Mouse (Mus musculus): ENCODE data around the gene Spdye4a. TPM values are rescaled to one million over a fixed set of nuclear protein-coding genes. Genes with fewer than 3 reads are reported as not detected.

The Spdye4a gene
- not detected in 2 replicates for total RNA-seq (2014; rRNA removed)
- not detected in 2 replicates for polyA plus RNA-seq (2012; rRNA removed)

DNA sequence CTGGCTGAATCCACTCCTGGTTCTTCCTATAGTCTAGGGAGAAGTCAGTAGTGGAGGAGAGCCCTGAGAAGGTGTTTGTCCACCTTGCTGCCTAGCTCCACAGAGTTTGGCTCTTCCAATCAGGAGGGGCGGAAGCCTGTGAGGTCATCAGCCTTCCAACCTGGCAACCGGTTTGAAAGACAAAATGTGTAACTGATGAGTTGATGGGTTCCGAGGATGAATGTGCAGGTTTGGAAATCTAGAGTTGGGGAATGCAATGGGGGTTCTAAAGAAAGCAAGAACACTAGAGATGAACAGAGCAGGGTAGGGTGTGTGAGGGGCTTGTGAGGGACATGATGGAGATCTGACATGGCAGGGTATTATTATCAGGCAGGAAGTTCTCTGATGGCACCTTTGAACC is at the start of gene Spdye4a:
Spdye4a (minus strand) TSS at position 101 of the 400 bp plus-strand sequence.
- no peaks in the 10 kb centered on the region for H3K27me3 ChIP-seq (ENCODE audit: control insufficient read depth, insufficient read depth, low read length)
- WGBS, result 82% methylated on average over 3 of the region's 3 CpGs
- H3K79me2 ChIP-seq (ENCODE audit: control insufficient read depth, insufficient read depth, low read length), result no peaks in the 10 kb centered on the region
- DNase-seq (ENCODE audit: extremely low read depth, low read depth, low spot score), result no peak
- no peaks in the 10 kb centered on the region for H3K36me3 ChIP-seq (ENCODE audit: control insufficient read depth, insufficient read depth, low read length)
- TF ChIP-seq CTCF (IDR thresholded peaks at IDR 0.05; ENCODE audit: low read depth, low read length) (no peak), POLR2A (IDR thresholded peaks at IDR 0.05; ENCODE audit: extremely low read depth, insufficient read depth, low read length) (no peak)
- no peak within 1 kb of the TSS for H3K9ac ChIP-seq (ENCODE audit: low read depth, low read length)
- H3K27ac ChIP-seq (replicated peaks; ENCODE audit: insufficient read depth, low read depth, low read length), result no peak within 1 kb of the TSS
- no peaks in the 10 kb centered on the region for H3K4me1 ChIP-seq (ENCODE audit: control insufficient read depth, insufficient read depth, low read length)
- no peak within 1 kb of the TSS for H3K4me3 ChIP-seq (ENCODE audit: insufficient read depth, low read depth, low read length)

DNA sequence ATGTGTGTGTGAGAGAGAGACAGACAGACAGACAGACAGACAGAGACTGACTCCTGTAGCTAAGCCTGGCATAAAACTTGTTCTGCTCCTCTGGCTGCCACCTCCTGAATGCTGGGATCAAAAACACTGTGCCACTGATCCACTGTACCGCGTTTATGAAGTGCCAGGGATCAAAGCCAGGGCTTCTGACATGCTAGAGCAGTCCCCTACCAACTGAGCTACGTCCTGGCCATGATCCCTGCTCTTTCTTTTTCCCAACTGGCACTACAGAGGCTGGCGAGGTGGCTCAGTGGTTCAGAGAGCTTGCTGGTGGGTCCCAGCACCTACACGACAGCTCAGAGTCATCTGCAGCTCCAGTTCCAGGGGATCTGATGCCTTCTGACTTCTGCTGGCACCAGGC is 49.1 kb upstream of the Spdye4a start:
- Histone ChIP-seq H3K27me3 (ENCODE audit: control insufficient read depth, insufficient read depth, low read length) (0 out of 2 replicates have a peak, but pooled peaks cover 2% of the 10 kb centered on the region), H3K27ac (replicated peaks; ENCODE audit: insufficient read depth, low read depth, low read length) (no peak overlapping the region), H3K4me3 (ENCODE audit: insufficient read depth, low read depth, low read length) (no peak overlapping the region), H3K79me2 (ENCODE audit: control insufficient read depth, insufficient read depth, low read length) (no peaks in the 10 kb centered on the region), H3K4me1 (ENCODE audit: control insufficient read depth, insufficient read depth, low read length) (no peaks in the 10 kb centered on the region), H3K9ac (ENCODE audit: low read depth, low read length) (no peak overlapping the region), H3K36me3 (ENCODE audit: control insufficient read depth, insufficient read depth, low read length) (no peaks in the 10 kb centered on the region)
- DNase-seq (ENCODE audit: extremely low read depth, low read depth, low spot score), result no peak
- 64% methylated on average over 5 of the region's 5 CpGs for WGBS
- TF ChIP-seq POLR2A (IDR thresholded peaks at IDR 0.05; ENCODE audit: extremely low read depth, insufficient read depth, low read length) (no peak), CTCF (IDR thresholded peaks at IDR 0.05; ENCODE audit: low read depth, low read length) (no peak)

DNA sequence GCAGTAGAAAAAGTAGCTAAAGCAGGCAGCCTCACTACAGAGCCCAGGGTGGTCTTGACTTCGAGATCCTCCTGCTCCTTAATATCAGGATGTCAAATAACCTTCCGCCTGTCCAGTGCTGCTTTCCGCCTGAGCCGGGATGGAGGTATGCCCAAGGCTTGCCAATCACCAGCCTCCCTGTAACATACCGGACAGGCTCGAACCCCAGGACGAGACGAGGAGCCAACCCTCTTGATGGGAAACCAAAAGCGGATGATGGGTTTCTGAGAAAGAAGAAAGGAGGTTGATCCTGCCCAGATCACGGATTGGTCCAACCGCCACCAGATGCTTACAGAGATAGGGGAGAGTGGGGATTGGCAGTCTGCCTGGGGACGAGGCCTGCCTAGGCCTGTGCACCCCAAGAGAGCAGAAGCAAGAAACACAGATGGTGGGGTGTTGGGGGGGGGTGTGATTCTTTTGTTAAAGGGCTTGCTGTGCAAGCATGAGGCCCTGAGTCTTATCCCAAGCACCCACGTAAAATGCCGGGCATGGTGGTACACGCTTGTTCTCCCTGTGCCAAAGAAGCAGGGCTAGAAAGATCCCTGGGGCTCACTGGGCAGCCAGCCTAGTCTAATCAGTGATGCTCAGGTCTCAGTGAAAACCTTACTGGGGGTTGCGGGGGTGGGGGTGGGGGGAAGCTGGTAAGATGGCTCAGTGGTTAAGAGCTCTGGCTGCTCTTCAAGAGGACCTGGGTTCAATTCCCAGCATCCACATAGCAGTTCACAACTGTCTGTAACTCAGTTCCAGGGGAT is 46.0 kb upstream of the Spdye4a start:
- Histone ChIP-seq H3K4me3 (ENCODE audit: insufficient read depth, low read depth, low read length) (no peak overlapping the region), H3K27me3 (ENCODE audit: control insufficient read depth, insufficient read depth, low read length) (no peaks in the 10 kb centered on the region), H3K36me3 (ENCODE audit: control insufficient read depth, insufficient read depth, low read length) (no peaks in the 10 kb centered on the region), H3K79me2 (ENCODE audit: control insufficient read depth, insufficient read depth, low read length) (no peaks in the 10 kb centered on the region), H3K9ac (ENCODE audit: low read depth, low read length) (no peak overlapping the region), H3K4me1 (ENCODE audit: control insufficient read depth, insufficient read depth, low read length) (peaks cover 6% of the 10 kb centered on the region), H3K27ac (replicated peaks; ENCODE audit: insufficient read depth, low read depth, low read length) (no peak overlapping the region)
- TF ChIP-seq POLR2A (IDR thresholded peaks at IDR 0.05; ENCODE audit: extremely low read depth, insufficient read depth, low read length), result no peak
- no peak for TF ChIP-seq CTCF (IDR thresholded peaks at IDR 0.05; ENCODE audit: low read depth, low read length)
- 91% methylated on average over 16 of the region's 16 CpGs for WGBS
- no peak for DNase-seq (ENCODE audit: extremely low read depth, low read depth, low spot score)

DNA sequence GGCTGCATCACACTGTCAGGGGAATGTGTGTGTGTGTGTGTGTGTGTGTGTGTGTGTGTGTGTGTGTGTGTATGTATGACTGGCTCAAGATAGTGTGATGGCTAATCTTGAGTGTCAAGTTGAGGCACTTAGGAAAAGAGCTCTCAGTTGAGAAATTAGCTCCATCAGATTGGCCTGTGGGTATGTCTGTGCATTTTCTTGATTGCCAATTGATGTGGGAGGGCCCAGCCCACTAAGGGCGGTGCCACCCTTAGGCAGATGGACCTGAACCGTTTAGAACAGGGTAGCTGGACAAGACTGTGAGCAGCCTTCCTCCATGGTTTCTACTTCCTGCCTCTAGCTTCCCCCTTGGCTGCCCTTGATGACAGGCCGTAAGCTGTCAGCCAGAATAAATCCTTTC is 45.4 kb upstream of the Spdye4a start:
- H3K4me3 ChIP-seq (ENCODE audit: insufficient read depth, low read depth, low read length), result no peak overlapping the region
- no peak for TF ChIP-seq CTCF (IDR thresholded peaks at IDR 0.05; ENCODE audit: low read depth, low read length)
- TF ChIP-seq POLR2A (IDR thresholded peaks at IDR 0.05; ENCODE audit: extremely low read depth, insufficient read depth, low read length), result no peak
- H3K79me2 ChIP-seq (ENCODE audit: control insufficient read depth, insufficient read depth, low read length), result no peaks in the 10 kb centered on the region
- H3K27ac ChIP-seq (replicated peaks; ENCODE audit: insufficient read depth, low read depth, low read length), result no peak overlapping the region
- H3K4me1 ChIP-seq (ENCODE audit: control insufficient read depth, insufficient read depth, low read length), result peaks cover 6% of the 10 kb centered on the region
- no peak for DNase-seq (ENCODE audit: extremely low read depth, low read depth, low spot score)
- no peak overlapping the region for H3K9ac ChIP-seq (ENCODE audit: low read depth, low read length)
- WGBS, result 71% methylated on average over 3 of the region's 3 CpGs
- H3K36me3 ChIP-seq (ENCODE audit: control insufficient read depth, insufficient read depth, low read length), result no peaks in the 10 kb centered on the region
- H3K27me3 ChIP-seq (ENCODE audit: control insufficient read depth, insufficient read depth, low read length), result no peaks in the 10 kb centered on the region

DNA sequence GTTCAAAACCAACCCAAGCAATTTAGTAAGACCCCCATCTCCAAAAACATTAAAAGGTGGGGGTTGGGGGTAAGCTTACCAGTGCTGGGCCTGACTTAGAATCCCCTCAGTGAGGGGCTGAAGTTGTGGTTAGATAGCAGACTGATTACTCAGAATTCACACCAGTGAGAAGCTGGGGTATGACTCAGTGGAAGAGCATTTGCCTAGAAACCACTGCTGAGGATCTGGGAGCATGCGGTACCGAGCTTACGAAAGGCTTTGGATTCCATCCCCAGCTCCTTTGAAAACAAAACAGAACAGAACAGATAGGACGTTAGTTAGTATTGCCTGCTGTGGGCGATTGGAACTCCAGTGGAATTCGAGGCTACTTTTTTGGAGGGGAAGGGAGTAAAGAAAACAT is 45.0 kb upstream of the Spdye4a start:
- no peaks in the 10 kb centered on the region for H3K79me2 ChIP-seq (ENCODE audit: control insufficient read depth, insufficient read depth, low read length)
- peaks cover 6% of the 10 kb centered on the region for H3K4me1 ChIP-seq (ENCODE audit: control insufficient read depth, insufficient read depth, low read length)
- no peak overlapping the region for H3K27ac ChIP-seq (replicated peaks; ENCODE audit: insufficient read depth, low read depth, low read length)
- no peak overlapping the region for H3K9ac ChIP-seq (ENCODE audit: low read depth, low read length)
- H3K4me3 ChIP-seq (ENCODE audit: insufficient read depth, low read depth, low read length), result no peak overlapping the region
- no peak for DNase-seq (ENCODE audit: extremely low read depth, low read depth, low spot score)
- H3K36me3 ChIP-seq (ENCODE audit: control insufficient read depth, insufficient read depth, low read length), result no peaks in the 10 kb centered on the region
- TF ChIP-seq POLR2A (IDR thresholded peaks at IDR 0.05; ENCODE audit: extremely low read depth, insufficient read depth, low read length) (no peak), CTCF (IDR thresholded peaks at IDR 0.05; ENCODE audit: low read depth, low read length) (no peak)
- 91% methylated on average over 6 of the region's 6 CpGs for WGBS
- no peaks in the 10 kb centered on the region for H3K27me3 ChIP-seq (ENCODE audit: control insufficient read depth, insufficient read depth, low read length)

DNA sequence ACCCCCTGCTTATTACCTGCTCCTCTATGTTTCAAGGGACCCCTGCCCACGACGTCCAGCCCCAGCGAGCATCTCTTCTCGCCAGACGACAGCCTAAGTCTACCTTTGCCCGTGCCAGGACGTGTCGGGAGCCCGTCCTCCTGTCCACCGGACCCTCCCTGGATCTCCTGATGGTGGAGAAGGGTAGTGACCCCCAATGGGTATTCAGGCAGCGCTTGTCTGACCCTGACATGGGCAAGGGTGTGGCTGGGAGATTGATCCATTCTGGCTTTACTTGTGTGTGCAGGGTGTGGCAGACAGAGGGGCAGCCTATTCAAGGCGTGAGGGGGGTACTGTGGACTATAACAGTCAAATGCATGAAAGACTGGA is 43.4 kb upstream of the Spdye4a start:
- H3K27ac ChIP-seq (replicated peaks; ENCODE audit: insufficient read depth, low read depth, low read length), result no peak overlapping the region
- no peaks in the 10 kb centered on the region for H3K36me3 ChIP-seq (ENCODE audit: control insufficient read depth, insufficient read depth, low read length)
- no peaks in the 10 kb centered on the region for H3K27me3 ChIP-seq (ENCODE audit: control insufficient read depth, insufficient read depth, low read length)
- peak; percentile 18 for DNase-seq (ENCODE audit: extremely low read depth, low read depth, low spot score)
- WGBS, result 2% methylated on average over 12 of the region's 12 CpGs
- H3K79me2 ChIP-seq (ENCODE audit: control insufficient read depth, insufficient read depth, low read length), result no peaks in the 10 kb centered on the region
- peak overlapping the region; percentile 91 for H3K4me3 ChIP-seq (ENCODE audit: insufficient read depth, low read depth, low read length)
- no peak for TF ChIP-seq POLR2A (IDR thresholded peaks at IDR 0.05; ENCODE audit: extremely low read depth, insufficient read depth, low read length)
- no peak for TF ChIP-seq CTCF (IDR thresholded peaks at IDR 0.05; ENCODE audit: low read depth, low read length)
- H3K9ac ChIP-seq (ENCODE audit: low read depth, low read length), result peak overlapping the region; percentile 94
- H3K4me1 ChIP-seq (ENCODE audit: control insufficient read depth, insufficient read depth, low read length), result peaks cover 6% of the 10 kb centered on the region

All from liver, adult 2 months (tissue).